Mouse (Mus musculus): Measurements from ENCODE around the gene Olfr492. TPM values are rescaled to one million over a fixed set of nuclear protein-coding genes. Genes with fewer than 3 reads are reported as not detected.

The Olfr492 gene
- polyA plus RNA-seq (2014; fragmentation: Illumina TruSeq; extraction: RNeasy Lipid Tissue Mini Kit (QIAGEN cat#74804); ENCODE audit: low replicate concordance), result not detected

GRCm38 (mm10) chr7:108323574-108323973 is at the start of gene Olfr492:
Gene Olfr492, minus strand, starts transcription at chr7:108323674.

GRCm38 (mm10) chr7:108365035-108365434 is 41.6 kb upstream of the Olfr492 start, which contains the start of gene Olfr494:
Gene Olfr494, plus strand, starts transcription at chr7:108365335.

GRCm38 (mm10) chr7:108346879-108347278 is 23.4 kb upstream of the Olfr492 start, which contains the start of gene Olfr493:
Gene Olfr493, minus strand, starts transcription at chr7:108346979.

GRCm38 (mm10) chr7:108313151-108313550 is 10.3 kb downstream of the Olfr492 start, which contains the start of gene Olfr491:
Gene Olfr491, plus strand, starts transcription at chr7:108313451.

GRCm38 (mm10) chr7:108288834-108289233 is 34.6 kb downstream of the Olfr492 start, which contains the start of gene Olfr490:
Gene Olfr490, minus strand, starts transcription at chr7:108288934.

Other genes starting within 250 kb of the Olfr492 start
- gene Olfr481, start 243.8 kb downstream of the Olfr492 start, polyA plus RNA-seq (2014; fragmentation: Illumina TruSeq; extraction: RNeasy Lipid Tissue Mini Kit (QIAGEN cat#74804); ENCODE audit: low replicate concordance), result not detected
- not detected for gene Olfr482, start 226.1 kb downstream of the Olfr492 start, polyA plus RNA-seq (2014; fragmentation: Illumina TruSeq; extraction: RNeasy Lipid Tissue Mini Kit (QIAGEN cat#74804); ENCODE audit: low replicate concordance)
- not detected for gene Olfr483, start 222.8 kb downstream of the Olfr492 start, polyA plus RNA-seq (2014; fragmentation: Illumina TruSeq; extraction: RNeasy Lipid Tissue Mini Kit (QIAGEN cat#74804); ENCODE audit: low replicate concordance)
- gene Olfr484, start 196.2 kb downstream of the Olfr492 start, polyA plus RNA-seq (2014; fragmentation: Illumina TruSeq; extraction: RNeasy Lipid Tissue Mini Kit (QIAGEN cat#74804); ENCODE audit: low replicate concordance), result not detected
- gene Olfr485, start 163.8 kb downstream of the Olfr492 start, polyA plus RNA-seq (2014; fragmentation: Illumina TruSeq; extraction: RNeasy Lipid Tissue Mini Kit (QIAGEN cat#74804); ENCODE audit: low replicate concordance), result not detected
- gene Olfr486, start 150.9 kb downstream of the Olfr492 start, polyA plus RNA-seq (2014; fragmentation: Illumina TruSeq; extraction: RNeasy Lipid Tissue Mini Kit (QIAGEN cat#74804); ENCODE audit: low replicate concordance), result not detected
- not detected for gene Olfr487, start 109.0 kb downstream of the Olfr492 start, polyA plus RNA-seq (2014; fragmentation: Illumina TruSeq; extraction: RNeasy Lipid Tissue Mini Kit (QIAGEN cat#74804); ENCODE audit: low replicate concordance)
- gene Olfr488, start 65.3 kb downstream of the Olfr492 start, polyA plus RNA-seq (2014; fragmentation: Illumina TruSeq; extraction: RNeasy Lipid Tissue Mini Kit (QIAGEN cat#74804); ENCODE audit: low replicate concordance), result not detected
- gene Olfr490, start 34.7 kb downstream of the Olfr492 start, polyA plus RNA-seq (2014; fragmentation: Illumina TruSeq; extraction: RNeasy Lipid Tissue Mini Kit (QIAGEN cat#74804); ENCODE audit: low replicate concordance), result not detected
- not detected for gene Olfr491, start 10.2 kb downstream of the Olfr492 start, polyA plus RNA-seq (2014; fragmentation: Illumina TruSeq; extraction: RNeasy Lipid Tissue Mini Kit (QIAGEN cat#74804); ENCODE audit: low replicate concordance)
- not detected for gene Olfr493, start 23.3 kb upstream of the Olfr492 start, polyA plus RNA-seq (2014; fragmentation: Illumina TruSeq; extraction: RNeasy Lipid Tissue Mini Kit (QIAGEN cat#74804); ENCODE audit: low replicate concordance)
- gene Olfr494, start 41.7 kb upstream of the Olfr492 start, polyA plus RNA-seq (2014; fragmentation: Illumina TruSeq; extraction: RNeasy Lipid Tissue Mini Kit (QIAGEN cat#74804); ENCODE audit: low replicate concordance), result not detected
- not detected for gene Olfr495, start 69.5 kb upstream of the Olfr492 start, polyA plus RNA-seq (2014; fragmentation: Illumina TruSeq; extraction: RNeasy Lipid Tissue Mini Kit (QIAGEN cat#74804); ENCODE audit: low replicate concordance)
- not detected for gene Olfr497, start 96.7 kb upstream of the Olfr492 start, polyA plus RNA-seq (2014; fragmentation: Illumina TruSeq; extraction: RNeasy Lipid Tissue Mini Kit (QIAGEN cat#74804); ENCODE audit: low replicate concordance)
- gene Olfr498, start 141.7 kb upstream of the Olfr492 start, polyA plus RNA-seq (2014; fragmentation: Illumina TruSeq; extraction: RNeasy Lipid Tissue Mini Kit (QIAGEN cat#74804); ENCODE audit: low replicate concordance), result not detected
- gene Olfr502, start 201.4 kb upstream of the Olfr492 start, polyA plus RNA-seq (2014; fragmentation: Illumina TruSeq; extraction: RNeasy Lipid Tissue Mini Kit (QIAGEN cat#74804); ENCODE audit: low replicate concordance), result not detected
- gene Olfr503, start 220.9 kb upstream of the Olfr492 start, polyA plus RNA-seq (2014; fragmentation: Illumina TruSeq; extraction: RNeasy Lipid Tissue Mini Kit (QIAGEN cat#74804); ENCODE audit: low replicate concordance), result not detected
- not detected for gene Olfr504, start 242.1 kb upstream of the Olfr492 start, polyA plus RNA-seq (2014; fragmentation: Illumina TruSeq; extraction: RNeasy Lipid Tissue Mini Kit (QIAGEN cat#74804); ENCODE audit: low replicate concordance)